Mouse (Mus musculus) heart, postnatal 0 days (tissue): ENCODE data around the gene Defb20. TPM values are rescaled to one million over a fixed set of nuclear protein-coding genes. Genes with fewer than 3 reads are reported as not detected.

Experiments
- ATAC-seq: fragments of 200-750 bp; cut with Nextera tagmentation; 2 replicates; pipeline ENCODE4 v1.8.0; 2017; ENCODE audit warnings: low read depth, moderate number of reproducible peaks, moderate library complexity; ENCODE audit not compliant: insufficient read depth
- DNase-seq: peaks from one replicate; pipeline ENCODE4 v3.0.0-alpha.2; 2016; ENCODE audit warnings: low spot score
- H3K27ac ChIP-seq: fragments of 300-500 bp; sonication (generic); 2 replicates; pipeline ENCODE4 v1.5.1; 2014; ENCODE audit warnings: low read depth, mild to moderate bottlenecking
- H3K27me3 ChIP-seq: fragments of 300-500 bp; sonication (generic); 2 replicates; pipeline ENCODE4 v1.6.1; 2014; ENCODE audit warnings: low read length, mixed read lengths; ENCODE audit not compliant: control insufficient read depth, insufficient read depth
- H3K36me3 ChIP-seq: fragments of 300-500 bp; sonication (generic); replicated peaks from 2 replicates; pipeline ENCODE4 v1.6.1; 2014; ENCODE audit warnings: low read length, mixed read lengths; ENCODE audit not compliant: control insufficient read depth, insufficient read depth
- H3K4me1 ChIP-seq: fragments of 300-500 bp; sonication (generic); 2 replicates; pipeline ENCODE4 v1.6.1; 2014; ENCODE audit warnings: antibody characterized with exemption; ENCODE audit not compliant: control insufficient read depth, insufficient read depth
- H3K4me2 ChIP-seq: fragments of 300-500 bp; sonication (generic); 2 replicates; pipeline ENCODE4 v1.6.1; 2014; ENCODE audit warnings: low read depth, mild to moderate bottlenecking, low read length, moderate library complexity
- H3K4me3 ChIP-seq: fragments of 300-500 bp; sonication (generic); 2 replicates; pipeline ENCODE4 v1.5.1; 2014; ENCODE audit warnings: low read depth, low read length
- H3K9ac ChIP-seq: fragments of 300-500 bp; sonication (generic); replicated peaks from 2 replicates; pipeline ENCODE4 v1.6.1; 2014; ENCODE audit warnings: low read depth, low read length, mixed read lengths
- H3K9me3 ChIP-seq: fragments of 300-500 bp; sonication (generic); replicated peaks from 2 replicates; pipeline ENCODE4 v1.6.1; 2016; ENCODE audit warnings: low read length; ENCODE audit not compliant: control insufficient read depth
- CTCF ChIP-seq: IDR thresholded peaks from 2 replicates; pipeline ENCODE4 v1.5.1; 2016; ENCODE audit warnings: antibody characterized with exemption, control low read depth, low read depth
- EP300 ChIP-seq: IDR thresholded peaks from 2 replicates; pipeline ENCODE4 v1.6.1; 2016; ENCODE audit warnings: antibody characterized with exemption, low read depth
- WGBS: fragments of 180-500 bp; shearing (Covaris S2); extraction: QIAGEN DNeasy Blood & Tissue Kit; methylation state at CpG from one replicate; pipeline ENCODE4 v1.1.7; 2014; 5-methylcytosine and 5-hydroxymethylcytosine counted together
- polyA plus RNA-seq: library from polyadenylated mRNA; unstranded; fragments of >200 nt; fragmentation: Nextera tagmentation; extraction: Ambion mirVana; gene quantifications from 2 replicates; pipeline ENCODE4 v1.2.1, GENCODE M21; 2015
- total RNA-seq: library from RNA; depleted of rRNA; stranded (reverse); fragments of >200 nt; gene quantifications from 2 replicates; pipeline ENCODE4 v1.2.3, GENCODE M21; 2014; ENCODE audit warnings: low replicate concordance

Gene Defb20
- total and polyA plus RNA-seq, 2 experiments from 2014 or later, result not detected

GRCm38 (mm10) chr2:152438963-152439362 lies 37.9 kb upstream of the Defb20 start:
- DNase-seq, result no peak
- Histone ChIP-seq H3K4me3 (no peak overlapping the region), H3K9ac (no peak overlapping the region), H3K4me1 (0 out of 2 replicates have a peak, but pooled peaks cover 10% of the 10 kb centered on the region), H3K27me3 (no peaks in the 10 kb centered on the region), H3K9me3 (no peaks in the 10 kb centered on the region), H3K27ac (no peak overlapping the region), H3K36me3 (no peaks in the 10 kb centered on the region), H3K4me2 (no peak overlapping the region)
- peak; percentile 44 for TF ChIP-seq CTCF
- TF ChIP-seq EP300, result no peak
- no peak for ATAC-seq
- 70% methylated on average over 1 of the region's 1 CpGs for WGBS

DNA sequence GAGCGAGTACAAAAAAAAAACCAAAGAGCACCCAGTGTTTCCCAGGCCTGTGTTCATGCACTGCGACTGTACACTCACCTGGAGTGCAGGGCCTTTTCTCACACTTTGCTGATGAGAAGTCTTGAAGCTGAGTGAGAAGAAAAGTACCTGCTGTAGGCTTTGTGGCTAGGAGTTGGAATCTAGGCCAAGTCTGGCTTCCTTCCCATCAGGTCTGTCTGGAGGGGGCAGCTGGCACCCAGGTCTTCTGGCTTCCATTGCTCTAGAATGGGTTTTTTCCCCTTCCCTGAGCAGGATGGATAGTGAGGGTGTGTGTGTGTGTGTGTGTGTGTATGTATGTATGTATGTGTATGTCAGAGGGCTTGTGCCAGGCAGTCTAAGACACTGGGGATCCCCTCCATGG lies 37.0 kb upstream of the Defb20 start:
- H3K9ac ChIP-seq, result no peak overlapping the region
- WGBS, result 84% methylated on average over 2 of the region's 2 CpGs
- H3K4me3 ChIP-seq, result no peak overlapping the region
- no peak overlapping the region for H3K4me2 ChIP-seq
- DNase-seq (no peak), ATAC-seq (no peak)
- no peak for TF ChIP-seq EP300
- no peak for TF ChIP-seq CTCF
- H3K4me1 ChIP-seq, result 0 out of 2 replicates have a peak, but pooled peaks cover 10% of the 10 kb centered on the region
- H3K9me3 ChIP-seq, result no peaks in the 10 kb centered on the region
- no peak overlapping the region for H3K27ac ChIP-seq
- no peaks in the 10 kb centered on the region for H3K27me3 ChIP-seq
- H3K36me3 ChIP-seq, result no peaks in the 10 kb centered on the region

GRCm38 (mm10) chr2:152442322-152442721 lies 34.5 kb upstream of the Defb20 start:
- Histone ChIP-seq H3K9ac (no peak overlapping the region), H3K4me1 (peaks cover 10% of the 10 kb centered on the region; the same call in 1 of the 2 replicates), H3K36me3 (no peaks in the 10 kb centered on the region), H3K27ac (no peak overlapping the region), H3K4me3 (no peak overlapping the region), H3K9me3 (no peaks in the 10 kb centered on the region), H3K27me3 (no peaks in the 10 kb centered on the region), H3K4me2 (no peak overlapping the region)
- TF ChIP-seq EP300, result no peak
- 79% methylated on average over 4 of the region's 4 CpGs for WGBS
- ATAC-seq (no peak), DNase-seq (no peak)

DNA sequence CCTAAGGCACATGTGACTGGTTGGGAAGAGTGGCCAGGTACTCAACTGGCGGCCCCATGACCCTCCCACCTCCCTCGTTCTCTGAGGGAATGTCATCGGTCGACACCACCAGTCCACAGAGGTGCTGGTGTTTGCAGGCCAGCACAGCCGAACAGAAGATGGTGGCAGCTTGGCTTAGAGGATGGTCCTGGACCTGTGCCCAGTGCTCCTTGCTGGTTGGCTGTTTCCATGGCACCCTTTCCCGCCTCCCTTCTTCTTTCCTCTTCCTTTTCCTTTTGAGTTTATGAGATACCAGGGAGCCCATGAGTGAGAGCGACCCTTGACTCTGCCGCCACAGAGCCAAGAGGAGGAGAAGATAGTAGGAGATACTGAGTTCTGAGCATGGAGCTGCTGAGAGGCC lies 33.6 kb upstream of the Defb20 start:
- Histone ChIP-seq H3K4me1 (peaks cover 7% of the 10 kb centered on the region; the same call in 1 of the 2 replicates), H3K27me3 (no peaks in the 10 kb centered on the region), H3K9me3 (no peaks in the 10 kb centered on the region), H3K4me3 (no peak overlapping the region), H3K27ac (no peak overlapping the region), H3K36me3 (no peaks in the 10 kb centered on the region), H3K9ac (no peak overlapping the region), H3K4me2 (no peak overlapping the region)
- ATAC-seq (no peak), DNase-seq (no peak)
- WGBS, result 74% methylated on average over 8 of the region's 8 CpGs
- TF ChIP-seq EP300 (no peak), CTCF (no peak)

- 45% methylated on average over 2 of the region's 2 CpGs for WGBS
Measured at GRCm38 (mm10) chr2:152446642-152447041, 30.2 kb upstream of the Defb20 start.

GRCm38 (mm10) chr2:152447461-152447860 lies 29.4 kb upstream of the Defb20 start:
- 19% methylated on average over 5 of the region's 5 CpGs for WGBS
- H3K9ac ChIP-seq, result no peak overlapping the region
- TF ChIP-seq EP300 (no peak), CTCF (no peak)
- H3K4me3 ChIP-seq, result no peak overlapping the region
- peaks cover 7% of the 10 kb centered on the region; the same call in 1 of the 2 replicates for H3K4me1 ChIP-seq
- H3K9me3 ChIP-seq, result no peaks in the 10 kb centered on the region
- H3K27me3 ChIP-seq, result no peaks in the 10 kb centered on the region
- no peaks in the 10 kb centered on the region for H3K36me3 ChIP-seq
- DNase-seq, result no peak
- H3K27ac ChIP-seq, result no peak overlapping the region
- no peak for ATAC-seq
- H3K4me2 ChIP-seq, result no peak overlapping the region

More at GRCm38 (mm10) chr2:152446642-152447041, 30.2 kb upstream of the Defb20 start:
- DNase-seq, result no peak
- Histone ChIP-seq H3K27ac (no peak overlapping the region), H3K4me1 (peaks cover 7% of the 10 kb centered on the region; the same call in 1 of the 2 replicates), H3K4me2 (no peak overlapping the region), H3K27me3 (no peaks in the 10 kb centered on the region), H3K9me3 (no peaks in the 10 kb centered on the region), H3K9ac (no peak overlapping the region), H3K36me3 (no peaks in the 10 kb centered on the region), H3K4me3 (no peak overlapping the region)
- no peak for ATAC-seq
- TF ChIP-seq EP300 (no peak), CTCF (no peak)
